Mouse (Mus musculus) spleen, adult 2 months (tissue): Measurements from ENCODE around the gene Ak2.

Source experiments
- CTCF ChIP-seq: fragments of 200-500 bp; IDR thresholded peaks from 2 replicates; pipeline ENCODE4 v1.5.1; 2011; ENCODE audit warnings: mild to moderate bottlenecking, inconsistent platforms; ENCODE audit not compliant: insufficient read depth, insufficient read length, insufficient replicate concordance; ENCODE audit errors: extremely low read depth
- POLR2A ChIP-seq: fragments of 200-500 bp; IDR thresholded peaks from 2 replicates; pipeline ENCODE4 v1.6.1; 2011; ENCODE audit warnings: low read depth, low read length, inconsistent platforms

DNA sequence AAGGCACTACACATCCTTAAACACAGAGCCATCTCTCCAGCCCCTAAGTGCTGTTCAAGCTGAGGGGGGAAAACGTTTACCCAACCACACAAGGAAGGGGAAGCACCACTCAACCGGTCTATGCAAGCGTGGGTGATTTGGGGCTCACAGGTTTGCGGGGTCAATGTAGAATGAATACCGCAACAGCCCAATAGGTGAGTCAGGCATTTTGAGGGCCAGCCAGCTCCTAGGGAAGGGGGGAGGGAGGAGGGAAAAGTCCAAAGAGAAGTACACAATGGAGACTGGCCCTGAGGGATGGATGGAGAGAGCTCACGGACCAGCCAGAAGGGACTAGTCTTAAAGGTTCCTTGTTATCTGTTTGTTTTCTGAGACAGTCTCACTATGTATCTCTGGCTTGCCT is 32.1 kb downstream of the Ak2 start:
- TF ChIP-seq CTCF (no peak), POLR2A (no peak)
